Mouse (Mus musculus) liver, embryonic 13.5 days (tissue): ENCODE data around the gene Cacng7. TPM values are rescaled to one million over a fixed set of nuclear protein-coding genes. Genes with fewer than 3 reads are reported as not detected.

Experiments
- ATAC-seq: fragments of 200-750 bp; cut with Nextera tagmentation; 2 replicates; pipeline ENCODE4 v1.8.0; 2017; ENCODE audit warnings: low read depth, mild to moderate bottlenecking, moderate number of reproducible peaks, moderate library complexity
- DNase-seq: peaks from one replicate; pipeline ENCODE4 v3.0.0; 2022
- H3K27ac ChIP-seq: fragments of 300-500 bp; sonication (generic); 2 replicates; pipeline ENCODE4 v1.5.1; 2015; ENCODE audit warnings: moderate library complexity, mild to moderate bottlenecking, inconsistent platforms
- H3K27me3 ChIP-seq: fragments of 300-500 bp; sonication (generic); 2 replicates; pipeline ENCODE4 v1.6.1; 2015; ENCODE audit warnings: mild to moderate bottlenecking, inconsistent platforms
- H3K36me3 ChIP-seq: fragments of 300-500 bp; sonication (generic); 2 replicates; pipeline ENCODE4 v1.6.1; 2015; ENCODE audit warnings: mild to moderate bottlenecking, inconsistent platforms
- H3K4me1 ChIP-seq: fragments of 300-500 bp; sonication (generic); replicated peaks from 2 replicates; pipeline ENCODE4 v1.6.1; 2015; ENCODE audit warnings: inconsistent platforms
- H3K4me2 ChIP-seq: fragments of 300-500 bp; sonication (generic); 2 replicates; pipeline ENCODE4 v1.6.1; 2015; ENCODE audit warnings: inconsistent platforms, mild to moderate bottlenecking, moderate library complexity
- H3K4me3 ChIP-seq: fragments of 300-500 bp; sonication (generic); replicated peaks from 2 replicates; pipeline ENCODE4 v1.5.1; 2015; ENCODE audit warnings: mild to moderate bottlenecking, inconsistent platforms
- H3K9ac ChIP-seq: fragments of 300-500 bp; sonication (generic); 2 replicates; pipeline ENCODE4 v1.6.1; 2015; ENCODE audit warnings: mild to moderate bottlenecking, inconsistent platforms
- H3K9me3 ChIP-seq: fragments of 300-500 bp; sonication (generic); replicated peaks from 2 replicates; pipeline ENCODE4 v1.6.1; 2016; ENCODE audit warnings: inconsistent platforms
- WGBS: fragments of 180-500 bp; shearing (Covaris S2); methylation state at CpG from one replicate; pipeline ENCODE4 v1.1.7; 2015; ENCODE audit not compliant: insufficient replicate concordance; 5-methylcytosine and 5-hydroxymethylcytosine counted together
- polyA plus RNA-seq: library from polyadenylated mRNA; unstranded; fragments of >200 nt; fragmentation: Nextera tagmentation; extraction: Ambion mirVana; gene quantifications from 2 replicates; pipeline ENCODE4 v1.2.1, GENCODE M21; 2015

The Cacng7 gene
- polyA plus RNA-seq, 1 experiment from 2014 or later, result not detected

- DNase-seq, result peak; percentile 58
- H3K27ac ChIP-seq, result 0 out of 2 replicates have a peak overlapping the region, but pooled peaks have one; percentile 5
- H3K4me3 ChIP-seq, result peak overlapping the region; percentile 52
- peak overlapping the region; percentile 61 for H3K4me2 ChIP-seq
- peaks cover 65% of the 10 kb centered on the region for H3K4me1 ChIP-seq
- peak overlapping the region; percentile 33; the same call in 1 of the 2 replicates for H3K9ac ChIP-seq
- peak; percentile 68 for ATAC-seq
- H3K9me3 ChIP-seq, result no peaks in the 10 kb centered on the region
- peaks cover 9% of the 10 kb centered on the region for H3K36me3 ChIP-seq
- H3K27me3 ChIP-seq, result no peaks in the 10 kb centered on the region
- WGBS, result 2% methylated on average over 14 of the region's 14 CpGs
Measured at GRCm38 (mm10) chr7:3292791-3293190, 40.0 kb upstream of the Cacng7 start.

- Histone ChIP-seq H3K4me1 (peaks cover 50% of the 10 kb centered on the region), H3K27ac (no peak overlapping the region), H3K36me3 (peaks cover 17% of the 10 kb centered on the region), H3K4me3 (no peak overlapping the region), H3K4me2 (no peak overlapping the region), H3K9me3 (no peaks in the 10 kb centered on the region), H3K9ac (no peak overlapping the region), H3K27me3 (0 out of 2 replicates have a peak, but pooled peaks cover 3% of the 10 kb centered on the region)
- ATAC-seq (no peak), DNase-seq (no peak)
- 39% methylated on average over 1 of the region's 1 CpGs for whole genome bisulfite sequencing
Measured at GRCm38 (mm10) chr7:3294794-3295193, 38.0 kb upstream of the Cacng7 start.

GRCm38 (mm10) chr7:3295321-3296110 lies 37.2 kb upstream of the Cacng7 start:
- Histone ChIP-seq H3K4me2 (no peak overlapping the region), H3K4me1 (peaks cover 43% of the 10 kb centered on the region), H3K9ac (no peak overlapping the region), H3K9me3 (no peaks in the 10 kb centered on the region), H3K27ac (no peak overlapping the region), H3K4me3 (no peak overlapping the region), H3K27me3 (peaks cover 6% of the 10 kb centered on the region), H3K36me3 (peaks cover 17% of the 10 kb centered on the region)
- ATAC-seq (no peak), DNase-seq (no peak)
- 29% methylated on average over 5 of the region's 5 CpGs for WGBS

- no peak for ATAC-seq
- no peaks in the 10 kb centered on the region for H3K9me3 ChIP-seq
- H3K9ac ChIP-seq, result no peak overlapping the region
- no peak overlapping the region for H3K4me2 ChIP-seq
- peaks cover 31% of the 10 kb centered on the region for H3K4me1 ChIP-seq
- H3K27ac ChIP-seq, result no peak overlapping the region
- peaks cover 18% of the 10 kb centered on the region for H3K27me3 ChIP-seq
- DNase-seq, result no peak
- no peak overlapping the region for H3K4me3 ChIP-seq
- WGBS, result 83% methylated on average over 16 of the region's 16 CpGs
- peaks cover 17% of the 10 kb centered on the region for H3K36me3 ChIP-seq
Measured at GRCm38 (mm10) chr7:3296711-3297110, 36.0 kb upstream of the Cacng7 start.

GRCm38 (mm10) chr7:3299941-3300617 lies 32.7 kb upstream of the Cacng7 start:
- peaks cover 52% of the 10 kb centered on the region for H3K27me3 ChIP-seq
- DNase-seq, result no peak

DNA sequence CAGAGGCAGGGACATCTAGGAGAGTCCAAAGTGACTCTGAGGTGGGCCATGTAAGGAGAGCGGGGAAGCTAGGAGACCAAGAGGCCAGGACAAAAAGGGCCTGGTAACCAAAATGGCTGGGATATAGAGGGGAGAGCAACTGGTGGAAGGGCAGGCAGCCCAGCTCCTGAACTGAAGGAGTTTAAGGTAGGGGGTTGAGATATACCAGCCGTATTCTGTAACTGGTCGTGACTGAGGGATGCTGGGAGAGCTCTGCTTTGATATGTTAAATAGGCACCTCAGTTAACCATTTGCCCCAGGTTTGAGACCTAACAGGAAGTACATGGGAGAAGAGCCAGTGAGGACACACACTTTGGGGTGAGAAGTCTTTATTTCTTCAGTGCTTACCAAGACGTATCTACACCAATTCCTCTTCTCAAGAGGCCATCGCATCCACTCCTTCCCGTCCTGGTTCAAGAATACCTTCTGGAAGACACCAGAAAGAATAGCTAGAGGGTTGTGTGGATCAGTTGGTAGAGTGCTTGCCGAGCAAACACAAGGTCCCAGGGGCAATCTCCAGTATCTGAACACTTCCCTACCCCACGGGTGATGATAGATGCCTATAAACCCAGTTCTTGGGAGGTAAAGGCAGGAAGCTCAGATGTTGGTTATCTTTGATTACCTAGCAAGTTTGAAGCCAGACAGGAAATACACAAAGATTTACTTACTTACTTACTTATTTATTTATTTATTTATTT lies 31.7 kb upstream of the Cacng7 start:
- Histone ChIP-seq H3K27ac (no peak overlapping the region), H3K9ac (no peak overlapping the region), H3K36me3 (peaks cover 17% of the 10 kb centered on the region), H3K27me3 (peaks cover 62% of the 10 kb centered on the region), H3K9me3 (no peaks in the 10 kb centered on the region), H3K4me1 (peaks cover 10% of the 10 kb centered on the region), H3K4me2 (no peak overlapping the region), H3K4me3 (no peak overlapping the region)
- ATAC-seq, result no peak
- DNase-seq, result no peak
- 50% methylated on average over 8 of the region's 8 CpGs for WGBS

More at GRCm38 (mm10) chr7:3299941-3300617, 32.7 kb upstream of the Cacng7 start:
- 43% methylated on average over 7 of the region's 7 CpGs for WGBS
- no peaks in the 10 kb centered on the region for H3K9me3 ChIP-seq
- no peak for ATAC-seq
- H3K4me1 ChIP-seq, result peaks cover 15% of the 10 kb centered on the region
- H3K27ac ChIP-seq, result no peak overlapping the region
- no peak overlapping the region for H3K4me2 ChIP-seq
- H3K9ac ChIP-seq, result no peak overlapping the region
- H3K36me3 ChIP-seq, result peaks cover 17% of the 10 kb centered on the region
- no peak overlapping the region for H3K4me3 ChIP-seq

- Histone ChIP-seq H3K4me3 (peak overlapping the region; percentile 25), H3K9me3 (no peaks in the 10 kb centered on the region), H3K27me3 (peaks cover 68% of the 10 kb centered on the region), H3K9ac (no peak overlapping the region), H3K36me3 (peaks cover 14% of the 10 kb centered on the region), H3K27ac (no peak overlapping the region), H3K4me1 (peaks cover 10% of the 10 kb centered on the region), H3K4me2 (peak overlapping the region; percentile 50)
- peak; percentile 41; the same call in 1 of the 2 replicates for ATAC-seq
- WGBS, result 4% methylated on average over 33 of the region's 33 CpGs
- no peak for DNase-seq
Measured at GRCm38 (mm10) chr7:3301628-3302555, 30.9 kb upstream of the Cacng7 start.

GRCm38 (mm10) chr7:3302556-3303275 lies 30.0 kb upstream of the Cacng7 start:
- 1% methylated on average over 16 of the region's 16 CpGs for WGBS
- peaks cover 8% of the 10 kb centered on the region; the same call in 1 of the 2 replicates for H3K36me3 ChIP-seq
- H3K4me1 ChIP-seq, result peaks cover 10% of the 10 kb centered on the region
- no peak overlapping the region for H3K27ac ChIP-seq
- ATAC-seq (no peak), DNase-seq (no peak)
- peaks cover 68% of the 10 kb centered on the region for H3K27me3 ChIP-seq
- H3K4me3 ChIP-seq, result peak overlapping the region; percentile 28; the same call in 1 of the 2 replicates
- peak overlapping the region; percentile 50 for H3K4me2 ChIP-seq
- H3K9me3 ChIP-seq, result no peaks in the 10 kb centered on the region
- H3K9ac ChIP-seq, result no peak overlapping the region

- H3K4me1 ChIP-seq, result peaks cover 10% of the 10 kb centered on the region
- H3K9ac ChIP-seq, result no peak overlapping the region
- peak; percentile 38; the same call in 1 of the 2 replicates for ATAC-seq
- no peak for DNase-seq
- H3K27ac ChIP-seq, result no peak overlapping the region
- no peaks in the 10 kb centered on the region for H3K9me3 ChIP-seq
- peaks cover 5% of the 10 kb centered on the region; the same call in 1 of the 2 replicates for H3K36me3 ChIP-seq
- under 1% methylated on average over 26 of the region's 29 CpGs for WGBS
- peaks cover 74% of the 10 kb centered on the region for H3K27me3 ChIP-seq
- peak overlapping the region; percentile 28 for H3K4me3 ChIP-seq
- H3K4me2 ChIP-seq, result peak overlapping the region; percentile 50
Measured at GRCm38 (mm10) chr7:3303276-3303781, 29.4 kb upstream of the Cacng7 start.

DNA sequence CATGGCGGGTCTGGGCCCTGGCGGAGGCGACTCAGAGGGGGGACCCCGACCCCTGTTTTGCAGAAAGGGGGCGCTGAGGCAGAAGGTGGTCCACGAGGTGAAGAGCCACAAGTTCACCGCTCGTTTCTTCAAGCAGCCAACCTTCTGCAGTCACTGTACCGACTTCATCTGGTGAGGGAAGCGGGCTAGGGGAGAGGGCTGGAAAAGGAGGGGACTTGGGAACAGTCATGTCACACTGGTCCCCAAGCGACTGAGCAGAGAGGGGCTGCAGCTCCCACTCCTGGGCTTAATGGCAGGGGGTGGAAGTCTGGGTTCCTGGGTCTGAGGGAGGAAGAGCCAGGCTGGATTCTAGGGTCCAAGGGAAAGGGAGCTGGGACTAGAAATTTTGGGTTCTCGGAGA lies 29.0 kb upstream of the Cacng7 start:
- H3K9ac ChIP-seq, result no peak overlapping the region
- DNase-seq, result no peak
- peaks cover 74% of the 10 kb centered on the region for H3K27me3 ChIP-seq
- H3K4me1 ChIP-seq, result peaks cover 10% of the 10 kb centered on the region
- no peak overlapping the region for H3K27ac ChIP-seq
- peak overlapping the region; percentile 50 for H3K4me2 ChIP-seq
- peaks cover 3% of the 10 kb centered on the region; the same call in 1 of the 2 replicates for H3K36me3 ChIP-seq
- peak overlapping the region; percentile 28 for H3K4me3 ChIP-seq
- ATAC-seq, result no peak
- no peaks in the 10 kb centered on the region for H3K9me3 ChIP-seq
- WGBS, result 7% methylated on average over 12 of the region's 12 CpGs
